Mouse (Mus musculus) spleen, adult 12 weeks (tissue): ENCODE measurements around the gene Ccdc155.
"Not testable (repeated sequence)": the region's sequence is repeated elsewhere in the genome, so short reads cannot be mapped to it uniquely, and the experiment has no call there.

ENCODE experiments used
- DNase-seq: peaks from one replicate; pipeline ENCODE4 v3.0.0; 2022; ENCODE audit warnings: low spot score

Ccdc155 gene

GRCm38 (mm10) chr7:45163735-45164490 is 40.8 kb downstream of the Ccdc155 start, which contains the start of gene Slc17a7:
Gene Slc17a7 (plus strand): TSS chr7:45163949.
- DNase-seq = no peak

DNA sequence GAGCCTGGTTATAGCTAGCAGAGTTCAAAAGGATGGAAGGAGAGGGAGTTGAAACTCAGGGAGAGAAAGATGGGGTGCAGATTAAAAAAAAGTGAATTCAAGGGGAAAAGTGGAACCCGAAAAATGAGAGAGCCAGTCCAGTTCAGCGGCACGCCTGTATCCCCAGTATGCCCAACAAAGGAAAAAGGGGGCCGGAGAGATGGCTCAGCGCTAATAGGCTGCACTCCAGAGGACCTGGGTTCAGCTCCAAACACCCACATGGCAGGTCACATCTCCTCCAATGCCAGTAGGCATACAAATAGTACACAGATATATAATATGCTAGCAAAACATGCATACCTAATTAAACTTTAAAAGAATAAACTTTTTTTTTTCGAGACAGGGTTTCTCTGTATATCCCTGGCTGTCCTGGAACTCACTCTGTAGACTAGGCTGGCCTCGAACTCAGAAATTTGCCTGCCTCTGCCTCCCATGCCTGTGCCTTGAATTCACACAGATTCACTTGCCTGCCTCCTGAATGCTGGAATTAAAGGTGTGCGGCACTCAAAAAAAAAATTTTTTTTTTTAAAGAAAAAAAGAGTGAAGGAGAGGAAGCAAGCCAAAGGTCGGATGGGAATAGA is 41.6 kb downstream of the Ccdc155 start:
- DNase-seq = no peak

DNA sequence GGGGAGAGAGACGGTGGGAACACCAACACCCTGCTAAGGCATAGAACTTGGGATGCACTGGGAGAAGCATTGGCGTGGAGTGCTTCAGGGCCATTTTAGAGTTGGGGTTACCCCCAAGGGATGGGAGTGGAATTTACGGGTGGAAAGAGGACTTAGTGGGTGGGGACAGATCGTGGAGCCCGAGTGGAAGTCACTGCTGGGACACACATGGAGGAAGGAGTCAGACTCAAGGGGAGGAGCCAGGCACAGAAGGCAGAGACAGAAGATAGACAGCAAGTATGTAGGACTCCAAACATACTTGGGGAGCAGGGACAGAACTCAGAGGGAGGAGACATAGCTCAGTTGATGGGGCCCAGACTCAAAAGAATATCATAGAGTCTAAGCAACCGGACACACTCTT is 42.1 kb downstream of the Ccdc155 start:
- DNase-seq = no peak

GRCm38 (mm10) chr7:45161612-45162473 is 42.8 kb downstream of the Ccdc155 start:
- DNase-seq = peak; percentile 76

- no peak for DNase-seq
These were observed 43.8 kb downstream of the Ccdc155 start for GRCm38 (mm10) chr7:45160866-45161265.

- DNase-seq = no peak
These were observed 44.3 kb downstream of the Ccdc155 start for GRCm38 (mm10) chr7:45160316-45160800.

- DNase-seq = no peak
These were observed 45.7 kb downstream of the Ccdc155 start for GRCm38 (mm10) chr7:45158991-45159390.

DNA sequence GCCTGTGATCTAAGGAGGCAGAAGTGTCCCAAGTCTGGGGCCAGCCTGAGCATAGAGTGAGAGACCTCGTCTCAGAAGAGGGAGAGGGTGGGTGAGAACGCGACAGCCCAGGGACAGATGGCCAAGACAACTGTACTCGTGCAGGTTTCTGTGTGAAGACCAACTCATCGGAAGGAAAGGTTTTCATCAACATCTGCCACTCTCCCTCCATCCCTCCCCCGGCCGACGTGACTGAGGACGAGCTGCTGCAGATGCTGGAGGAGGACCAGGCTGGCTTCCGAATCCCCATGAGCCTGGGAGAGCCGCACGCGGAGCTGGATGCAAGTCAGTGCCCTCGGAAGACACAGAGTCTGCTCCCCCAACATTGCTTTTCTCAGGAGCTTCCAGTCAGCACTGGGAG is 47.2 kb downstream of the Ccdc155 start:
- no peak for DNase-seq

DNA sequence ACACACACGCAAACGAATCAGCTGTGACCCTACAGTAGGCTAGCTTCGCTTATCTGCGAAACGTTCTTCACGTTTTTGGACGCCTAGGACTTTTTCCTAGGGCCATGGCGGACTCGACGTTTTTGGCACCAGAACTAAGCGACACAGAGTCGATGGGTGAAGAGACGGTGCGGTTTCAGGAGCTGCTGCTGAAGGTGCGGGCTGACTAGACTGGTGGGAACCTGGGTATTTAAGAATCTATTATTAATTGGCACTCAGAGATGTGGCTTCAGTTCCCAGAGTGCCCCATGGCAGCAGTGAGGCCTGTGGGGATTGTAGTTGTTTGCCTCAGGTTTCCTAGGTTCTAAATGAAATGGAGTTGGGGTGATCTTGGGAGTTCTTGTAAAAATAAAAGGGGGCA is 48.5 kb downstream of the Ccdc155 start:
- no peak for DNase-seq

GRCm38 (mm10) chr7:45155590-45155989 is 49.1 kb downstream of the Ccdc155 start:
- DNase-seq = no peak

DNA sequence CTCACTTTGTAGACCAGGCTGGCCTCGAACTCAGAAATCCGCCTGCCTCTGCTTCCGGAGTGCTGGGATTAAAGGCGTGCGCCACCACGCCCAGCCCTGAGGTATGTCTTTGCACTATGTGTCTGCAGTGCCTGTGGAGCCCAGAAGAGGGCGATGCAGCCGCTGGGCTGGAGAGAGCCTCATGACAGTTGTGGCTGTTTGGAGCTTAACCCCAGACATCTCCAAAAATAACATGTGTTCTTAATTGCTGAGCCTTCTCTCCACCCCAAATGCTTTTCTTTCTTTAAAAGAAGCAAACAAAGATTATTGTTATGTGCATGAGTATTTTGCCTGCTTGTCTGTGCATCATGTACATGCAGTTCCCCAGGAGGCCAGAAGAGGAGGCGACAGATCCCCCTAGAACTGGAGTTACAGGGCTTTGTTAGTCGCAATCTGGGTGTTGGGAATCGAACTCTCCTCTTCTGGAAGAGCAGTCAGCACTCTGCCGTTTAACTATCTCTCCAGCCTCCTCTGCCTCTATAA is 49.6 kb downstream of the Ccdc155 start:
- peak; percentile 34 for DNase-seq

GRCm38 (mm10) chr7:45154096-45154992 is 50.3 kb downstream of the Ccdc155 start, which contains the start of the genes Pih1d1 and Aldh16a1:
Gene Pih1d1 (plus strand): TSS chr7:45154303.
Gene Aldh16a1 (minus strand): TSS chr7:45154584.
- DNase-seq = peak; percentile 99

GRCm38 (mm10) chr7:45153586-45153985 is 51.1 kb downstream of the Ccdc155 start:
- DNase-seq = no peak

DNA sequence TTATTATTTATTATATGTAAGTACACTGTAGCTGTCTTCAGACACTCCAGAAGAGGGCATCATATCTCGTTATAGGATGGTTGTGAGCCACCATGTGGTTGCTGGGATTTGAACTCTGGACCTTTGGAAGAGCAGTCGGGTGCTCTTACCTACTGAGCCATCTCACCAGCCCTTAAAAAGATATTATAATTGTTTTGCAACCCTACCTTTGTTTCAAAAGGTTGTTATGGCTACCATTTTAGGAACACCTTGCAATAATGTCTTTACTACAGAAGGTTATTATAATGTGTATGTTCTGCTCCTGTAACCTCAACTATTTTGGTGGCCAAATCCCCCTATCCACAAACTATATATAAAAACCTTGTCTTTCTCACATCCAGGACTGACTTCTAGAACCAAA is 51.6 kb downstream of the Ccdc155 start:
- DNase-seq = not testable (repeated sequence)

DNA sequence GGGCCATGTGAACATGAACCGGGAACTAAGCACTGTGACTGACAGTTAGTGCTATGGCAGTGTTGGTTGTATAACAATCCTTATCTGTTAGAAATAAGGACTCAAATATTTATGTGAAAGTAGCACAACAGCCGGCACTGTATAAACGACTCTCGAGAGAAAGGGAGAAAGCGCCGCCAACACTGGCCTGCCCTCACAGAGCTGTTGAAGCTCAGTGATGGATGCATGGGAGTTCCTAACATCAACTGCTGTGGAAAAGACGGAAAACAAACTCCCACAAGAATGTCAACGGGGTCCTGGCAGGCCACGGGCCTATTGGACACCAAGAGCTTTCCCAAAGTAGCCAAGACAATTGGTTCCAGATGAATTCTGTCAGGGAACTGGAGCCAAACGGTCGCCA is 53.4 kb downstream of the Ccdc155 start:
- no peak for DNase-seq

GRCm38 (mm10) chr7:45150321-45150720 is 54.4 kb downstream of the Ccdc155 start:
- no peak for DNase-seq

DNA sequence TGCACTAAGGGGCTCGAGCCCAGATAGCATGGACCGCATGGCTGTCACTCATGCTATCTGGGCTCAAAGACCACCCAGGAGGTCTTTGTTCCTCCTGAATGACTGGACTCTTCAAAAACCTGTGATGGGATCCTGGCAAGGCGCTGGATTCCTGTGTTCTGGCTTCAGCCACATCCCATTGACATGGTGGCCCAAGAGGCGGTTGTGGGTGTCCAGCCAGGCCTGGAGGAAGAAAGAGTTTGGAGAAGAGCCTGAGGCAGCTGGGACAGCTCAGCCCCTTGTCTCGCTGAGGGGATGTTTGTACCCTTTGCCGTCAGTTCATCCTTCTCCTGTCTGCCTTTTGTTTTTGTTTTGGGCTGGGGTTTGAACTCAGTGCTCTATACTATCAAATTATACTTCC is 55.1 kb downstream of the Ccdc155 start:
- DNase-seq = no peak

GRCm38 (mm10) chr7:45148534-45149098 is 56.1 kb downstream of the Ccdc155 start:
- no peak for DNase-seq

DNA sequence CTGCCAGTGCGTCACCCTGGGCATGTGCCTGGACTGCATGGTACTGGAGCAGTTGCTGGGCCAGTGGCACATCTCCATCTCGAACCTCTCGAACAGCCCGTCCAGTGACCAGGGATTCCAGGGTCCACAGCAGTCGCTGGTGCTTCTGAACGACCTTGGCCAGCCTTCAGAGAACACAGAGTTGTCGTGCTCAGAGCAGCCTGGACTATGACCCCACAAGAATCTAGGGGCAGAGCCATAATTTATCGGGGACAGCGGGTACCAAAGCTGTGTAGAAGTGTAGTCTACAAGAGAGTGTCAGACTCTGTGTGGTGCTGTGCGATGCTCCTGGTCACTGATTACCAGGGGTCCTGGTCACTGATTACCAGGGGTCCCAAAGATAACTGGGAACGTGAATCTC is 56.8 kb downstream of the Ccdc155 start:
- DNase-seq = no peak

DNA sequence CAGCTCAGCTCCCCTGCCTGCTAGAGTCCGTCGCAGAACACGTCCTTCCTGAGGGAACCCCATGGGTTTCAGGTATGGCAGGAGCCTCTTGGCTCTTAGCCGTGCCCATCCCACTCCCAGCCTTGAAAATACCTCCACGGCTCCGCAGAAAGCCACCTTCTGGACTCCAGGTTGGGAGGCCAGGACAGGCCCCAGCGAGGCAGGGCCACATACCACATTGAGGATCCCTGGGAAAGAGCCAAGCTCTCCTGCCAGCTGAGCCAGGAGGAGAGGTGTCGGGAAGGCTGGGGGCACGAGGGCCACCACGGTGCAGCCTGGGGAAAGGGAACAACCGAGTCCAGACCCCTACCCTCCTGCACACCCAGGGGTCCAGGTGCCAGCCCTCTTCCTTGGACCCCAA is 57.4 kb downstream of the Ccdc155 start:
- no peak for DNase-seq

GRCm38 (mm10) chr7:45145460-45145859 is 59.2 kb downstream of the Ccdc155 start:
- no peak for DNase-seq
